28 mouse cellular contexts compared by ENCODE assay signal in genomic region chr19:42540649-42541048, GRCm38 (mm10). TPM values are rescaled to one million over a fixed set of nuclear protein-coding genes. Genes with fewer than 3 reads are reported as not detected.
DNase-seq lines count a peak whose midpoint lies in the region; ATAC-seq and TF ChIP-seq lines count a peak whose summit lies in the region.
"Had no signal": no experiment of that assay in that cellular context is flagged by ENCODE, and none has a peak within 500 bp of the region (broad histone marks: within the 10 kb centered on the region; RNA-seq: fewer than 3 reads in every experiment).

No protein-coding gene starts in this region.

- H3K9ac ChIP-seq in neural tube, embryonic 12.5 days = no peak overlapping the region
- H3K9ac ChIP-seq in neural tube, embryonic 15.5 days (replicated peaks) = no peak overlapping the region
- no peak overlapping the region for H3K9ac ChIP-seq in neural tube, embryonic 13.5 days
- H3K9ac ChIP-seq: embryonic facial prominence, embryonic 13.5 days; heart, embryonic 13.5 days; liver, embryonic 14.5 days had no signal

- H3K4me3 ChIP-seq in neural tube, embryonic 12.5 days = no peak overlapping the region
- H3K4me3 ChIP-seq in neural tube, embryonic 15.5 days (replicated peaks) = no peak overlapping the region
- no peak overlapping the region for H3K4me3 ChIP-seq in neural tube, embryonic 13.5 days
- H3K4me3 ChIP-seq in layer of hippocampus, adult 2 months = no peak overlapping the region
- H3K4me3 ChIP-seq: embryonic facial prominence, embryonic 13.5 days; erythroblast, embryonic 14.5 days; heart, embryonic 13.5 days; midbrain, embryonic 10.5 days; myocyte had no signal

- ATAC-seq in neural tube, embryonic 12.5 days (ENCODE audit: low FRiP score, low read depth) = peak; percentile 33; the same call in 1 of the 2 replicates
- no peak for ATAC-seq in neural tube, embryonic 15.5 days (ENCODE audit: low FRiP score)
- peak; percentile 23; the same call in 1 of the 2 replicates for ATAC-seq in neural tube, embryonic 13.5 days (ENCODE audit: low read depth)
- ATAC-seq: activated CD4-positive, CD25-positive, alpha-beta regulatory T cell, adult 4 months; forebrain, embryonic 16.5 days; intestine, embryonic 16.5 days; midbrain, embryonic 16.5 days had no signal

- H3K27ac ChIP-seq in neural tube, embryonic 12.5 days = no peak overlapping the region
- H3K27ac ChIP-seq in neural tube, embryonic 15.5 days (replicated peaks) = no peak overlapping the region
- H3K27ac ChIP-seq in neural tube, embryonic 13.5 days (replicated peaks) = no peak overlapping the region
- H3K27ac ChIP-seq in layer of hippocampus, adult 2 months = no peak overlapping the region
- H3K27ac ChIP-seq: embryonic facial prominence, embryonic 13.5 days; heart, embryonic 13.5 days; liver, embryonic 14.5 days; midbrain, embryonic 10.5 days had no signal

- no peaks in the 10 kb centered on the region for H3K36me3 ChIP-seq in neural tube, embryonic 12.5 days
- no peaks in the 10 kb centered on the region for H3K36me3 ChIP-seq in neural tube, embryonic 15.5 days
- no peaks in the 10 kb centered on the region for H3K36me3 ChIP-seq in neural tube, embryonic 13.5 days
- H3K36me3 ChIP-seq: embryonic facial prominence, embryonic 13.5 days; heart, embryonic 13.5 days had no signal

- 42% methylated on average over 3 of the region's 3 CpGs for WGBS in neural tube, embryonic 12.5 days
- WGBS in neural tube, embryonic 15.5 days = 34% methylated on average over 3 of the region's 3 CpGs
- 29% methylated on average over 3 of the region's 3 CpGs for WGBS in neural tube, embryonic 13.5 days

- H3K9me3 ChIP-seq in neural tube, embryonic 12.5 days = no peaks in the 10 kb centered on the region
- no peaks in the 10 kb centered on the region for H3K9me3 ChIP-seq in neural tube, embryonic 15.5 days (replicated peaks)
- no peaks in the 10 kb centered on the region for H3K9me3 ChIP-seq in neural tube, embryonic 13.5 days
- H3K9me3 ChIP-seq: embryonic facial prominence, embryonic 13.5 days; heart, embryonic 13.5 days; midbrain, embryonic 10.5 days had no signal

- H3K4me1 ChIP-seq in neural tube, embryonic 12.5 days = peaks cover 13% of the 10 kb centered on the region; the same call in 1 of the 2 replicates
- peaks cover 7% of the 10 kb centered on the region; the same call in 1 of the 2 replicates for H3K4me1 ChIP-seq in neural tube, embryonic 15.5 days
- peaks cover 15% of the 10 kb centered on the region for H3K4me1 ChIP-seq in neural tube, embryonic 13.5 days (replicated peaks)

- H3K27me3 ChIP-seq in neural tube, embryonic 12.5 days (replicated peaks) = no peaks in the 10 kb centered on the region
- H3K27me3 ChIP-seq in neural tube, embryonic 15.5 days (replicated peaks) = no peaks in the 10 kb centered on the region
- H3K27me3 ChIP-seq in neural tube, embryonic 13.5 days = no peaks in the 10 kb centered on the region
- H3K27me3 ChIP-seq: CH12.LX; embryonic facial prominence, embryonic 13.5 days; heart, embryonic 13.5 days had no signal

- TF ChIP-seq CTCF in layer of hippocampus, adult 2 months (conservative IDR thresholded peaks at IDR 0.05) = no peak

- peak; percentile 12 for DNase-seq in embryo, embryonic 10.5 days (ENCODE audit: low spot score)
- DNase-seq in embryo, embryonic 10 days (ENCODE audit: low spot score) = no peak
- DNase-seq in lung, postnatal 10 days = no peak
- DNase-seq in layer of hippocampus, adult 2 months (ENCODE audit: low spot score in 2 of 2) = no peak
- DNase-seq: adrenal gland, adult 8-10 months; cerebellum, adult 2 months; cerebellum, postnatal 36 days; heart, postnatal 10 days; kidney, adult 8-10 months; kidney, postnatal 10 days; liver; lung, adult 2 months; lung, postnatal 14 days; thymus, postnatal 4 days had no signal

- no peak overlapping the region for H3K4me2 ChIP-seq in neural tube, embryonic 12.5 days (replicated peaks)
- no peak overlapping the region for H3K4me2 ChIP-seq in neural tube, embryonic 15.5 days
- H3K4me2 ChIP-seq in neural tube, embryonic 13.5 days = no peak overlapping the region
- H3K4me2 ChIP-seq: embryonic facial prominence, embryonic 13.5 days; heart, embryonic 13.5 days had no signal

RNA-seq across cellular contexts. Expression of gene R3hcc1l, which starts 22.1 kb away (rescaled TPM):
- polyA plus RNA-seq in neural tube, embryonic 12.5 days (2016; fragmentation: Nextera tagmentation; extraction: Ambion mirVana) = 19.0 and 22.5 TPM in 2 replicates
- 13.3 and 17.6 TPM in 2 replicates for polyA plus RNA-seq in neural tube, embryonic 15.5 days (2015; fragmentation: Nextera tagmentation; extraction: Ambion mirVana)
- 15.9 and 16.2 TPM in 2 replicates for polyA plus RNA-seq in neural tube, embryonic 13.5 days (2015; fragmentation: Nextera tagmentation; extraction: Ambion mirVana)
- 10 to 100 TPM; 27.4 to 27.5 TPM for total RNA-seq in layer of hippocampus, adult 2 months (2021)
